Mouse (Mus musculus) small intestine, adult 2 months (tissue): ENCODE data around the gene Faiml. TPM values are rescaled to one million over a fixed set of nuclear protein-coding genes. Genes with fewer than 3 reads are reported as not detected.

Experiments used
- H3K27ac ChIP-seq: fragments of 200-500 bp; 2 replicates; pipeline ENCODE4 v1.5.1; 2012; ENCODE audit warnings: low read depth, low read length, control low read depth, inconsistent platforms; ENCODE audit not compliant: insufficient read depth
- H3K27me3 ChIP-seq: fragments of 200-500 bp; 2 replicates; pipeline ENCODE4 v1.6.1; 2012; ENCODE audit warnings: mild to moderate bottlenecking, moderate library complexity, low read length, inconsistent platforms; ENCODE audit not compliant: control insufficient read depth, insufficient read depth
- H3K36me3 ChIP-seq: fragments of 200-500 bp; 2 replicates; pipeline ENCODE4 v1.6.1; 2012; ENCODE audit warnings: mild to moderate bottlenecking, low read length, control low read depth, inconsistent platforms; ENCODE audit not compliant: control insufficient read depth, insufficient read depth
- H3K4me1 ChIP-seq: fragments of 200-500 bp; 2 replicates; pipeline ENCODE4 v1.6.1; 2012; ENCODE audit warnings: low read length, inconsistent platforms, mixed read lengths; ENCODE audit not compliant: control insufficient read depth, insufficient read depth, insufficient read length
- H3K4me3 ChIP-seq: fragments of 200-500 bp; 2 replicates; pipeline ENCODE4 v1.5.1; 2012; ENCODE audit warnings: low read depth, mild to moderate bottlenecking, control low read depth, inconsistent platforms, low read length, moderate library complexity
- CTCF ChIP-seq: fragments of 200-500 bp; IDR thresholded peaks from 2 replicates; pipeline ENCODE4 v1.5.1; 2012; ENCODE audit warnings: low read depth, mild to moderate bottlenecking, control low read depth, inconsistent platforms, low read length, moderate library complexity, mixed read lengths; ENCODE audit not compliant: insufficient replicate concordance, insufficient read length; ENCODE audit errors: extremely low read depth
- POLR2A ChIP-seq: fragments of 200-500 bp; IDR thresholded peaks from 2 replicates; pipeline ENCODE4 v1.6.1; 2012; ENCODE audit warnings: low read depth, mild to moderate bottlenecking, control low read depth, inconsistent platforms, low read length, moderate library complexity
- WGBS: fragments of 180-500 bp; shearing (Covaris S2); methylation state at CpG from one replicate; pipeline ENCODE4 v1.1.7; 2018; 5-methylcytosine and 5-hydroxymethylcytosine counted together
- polyA plus RNA-seq: library from polyadenylated mRNA; depleted of rRNA; stranded (reverse); fragments of >200 nt; gene quantifications from 2 replicates; pipeline ENCODE4 v1.2.3, GENCODE M21; 2012; rRNA removed

The Faiml gene
- polyA plus RNA-seq, result not detected in 2 replicates

- Histone ChIP-seq H3K36me3 (no peaks in the 10 kb centered on the region), H3K4me1 (peaks cover 6% of the 10 kb centered on the region), H3K27ac (no peak within 1 kb of the TSS), H3K4me3 (no peak within 1 kb of the TSS), H3K27me3 (no peaks in the 10 kb centered on the region)
- no peak for TF ChIP-seq CTCF
- no peak for TF ChIP-seq POLR2A
- WGBS, result 88% methylated on average over 14 of the region's 14 CpGs
Measured at GRCm38 (mm10) chr9:99237139-99237538, at the start of gene Faiml. TSS of gene Faiml (minus strand) at chr9:99237239.

- TF ChIP-seq CTCF (no peak), POLR2A (no peak)
- H3K27me3 ChIP-seq, result no peaks in the 10 kb centered on the region
- no peak overlapping the region for H3K27ac ChIP-seq
- no peak overlapping the region for H3K4me3 ChIP-seq
- H3K4me1 ChIP-seq, result no peaks in the 10 kb centered on the region
- H3K36me3 ChIP-seq, result peaks cover 39% of the 10 kb centered on the region
- 92% methylated on average over 5 of the region's 5 CpGs for WGBS
Measured at GRCm38 (mm10) chr9:99258891-99259290, 21.9 kb upstream of the Faiml start.

- H3K36me3 ChIP-seq, result peaks cover 30% of the 10 kb centered on the region
- WGBS, result 95% methylated on average over 3 of the region's 3 CpGs
- no peak overlapping the region for H3K27ac ChIP-seq
- no peaks in the 10 kb centered on the region for H3K27me3 ChIP-seq
- no peaks in the 10 kb centered on the region for H3K4me1 ChIP-seq
- H3K4me3 ChIP-seq, result no peak overlapping the region
- no peak for TF ChIP-seq CTCF
- TF ChIP-seq POLR2A, result no peak
Measured at GRCm38 (mm10) chr9:99256821-99257220, 19.8 kb upstream of the Faiml start.

GRCm38 (mm10) chr9:99256206-99256605, 19.2 kb upstream of the Faiml start:
- WGBS, result 97% methylated on average over 1 of the region's 1 CpGs
- no peak overlapping the region for H3K27ac ChIP-seq
- H3K27me3 ChIP-seq, result no peaks in the 10 kb centered on the region

GRCm38 (mm10) chr9:99253861-99254260, 16.8 kb upstream of the Faiml start:
- WGBS, result 86% methylated on average over 10 of the region's 10 CpGs
- H3K27me3 ChIP-seq, result no peaks in the 10 kb centered on the region
- TF ChIP-seq POLR2A, result no peak
- TF ChIP-seq CTCF, result no peak
- H3K36me3 ChIP-seq, result peaks cover 18% of the 10 kb centered on the region
- no peaks in the 10 kb centered on the region for H3K4me1 ChIP-seq
- H3K4me3 ChIP-seq, result no peak overlapping the region
- no peak overlapping the region for H3K27ac ChIP-seq

More at GRCm38 (mm10) chr9:99256206-99256605, 19.2 kb upstream of the Faiml start:
- Histone ChIP-seq H3K4me1 (no peaks in the 10 kb centered on the region), H3K4me3 (no peak overlapping the region), H3K36me3 (peaks cover 28% of the 10 kb centered on the region)
- TF ChIP-seq CTCF (no peak), POLR2A (no peak)

GRCm38 (mm10) chr9:99248906-99249305, 11.9 kb upstream of the Faiml start:
- no peak for TF ChIP-seq CTCF
- no peak for TF ChIP-seq POLR2A
- no peak overlapping the region for H3K4me3 ChIP-seq
- WGBS, result 92% methylated on average over 4 of the region's 4 CpGs
- no peak overlapping the region for H3K27ac ChIP-seq
- no peaks in the 10 kb centered on the region for H3K27me3 ChIP-seq
- H3K4me1 ChIP-seq, result no peaks in the 10 kb centered on the region
- H3K36me3 ChIP-seq, result peaks cover 8% of the 10 kb centered on the region; the same call in 1 of the 2 replicates

- 77% methylated on average over 8 of the region's 8 CpGs for WGBS
- TF ChIP-seq POLR2A (no peak), CTCF (no peak)
- no peak overlapping the region for H3K4me3 ChIP-seq
- no peak overlapping the region for H3K27ac ChIP-seq
- H3K4me1 ChIP-seq, result no peaks in the 10 kb centered on the region
- no peaks in the 10 kb centered on the region for H3K27me3 ChIP-seq
- H3K36me3 ChIP-seq, result peaks cover 8% of the 10 kb centered on the region; the same call in 1 of the 2 replicates
Measured at GRCm38 (mm10) chr9:99248304-99248703, 11.3 kb upstream of the Faiml start.
